Comparison of ENCODE assay signal across 8 mouse cellular contexts in genomic region chr1:151427888-151428262, GRCm38 (mm10). TPM values are rescaled to one million over a fixed set of nuclear protein-coding genes. Genes with fewer than 3 reads are reported as not detected.
DNase-seq lines count a peak whose midpoint lies in the region; ATAC-seq and TF ChIP-seq lines count a peak whose summit lies in the region.

No protein-coding gene starts in this region.

- H3K4me1 ChIP-seq in liver, adult 2 months (ENCODE audit: control insufficient read depth, insufficient read depth, low read length) = peaks cover 6% of the 10 kb centered on the region; the same call in 1 of the 2 replicates
- H3K4me1 ChIP-seq in embryonic facial prominence, embryonic 10.5 days = peaks cover 13% of the 10 kb centered on the region
- H3K4me1 ChIP-seq in intestine, embryonic 15.5 days (replicated peaks) = peaks cover 5% of the 10 kb centered on the region
- peaks cover 17% of the 10 kb centered on the region for H3K4me1 ChIP-seq in neural tube, embryonic 14.5 days (ENCODE audit: control insufficient read depth, insufficient read depth, low read length)

- peak overlapping the region; percentile 90 for H3K9ac ChIP-seq in liver, adult 2 months (ENCODE audit: low read depth, low read length)
- peak overlapping the region; percentile 82 for H3K9ac ChIP-seq in intestine, embryonic 15.5 days
- peak overlapping the region; percentile 72 for H3K9ac ChIP-seq in neural tube, embryonic 14.5 days (replicated peaks; ENCODE audit: low read depth, low read length)

- ATAC-seq in intestine, embryonic 15.5 days = peak; percentile 73
- ATAC-seq in neural tube, embryonic 14.5 days (ENCODE audit: low read depth) = no peak; the same call in 1 of the 2 replicates
- ATAC-seq in monocyte, adult 5-6 weeks (replicated peaks; ENCODE audit: insufficient number of reproducible peaks, low FRiP score, low TSS enrichment, poor library complexity, severe bottlenecking) = no peak

- peaks cover 4% of the 10 kb centered on the region for H3K36me3 ChIP-seq in liver, adult 2 months (ENCODE audit: control insufficient read depth, insufficient read depth, low read length)
- peaks cover 3% of the 10 kb centered on the region; the same call in 1 of the 2 replicates for H3K36me3 ChIP-seq in embryonic facial prominence, embryonic 10.5 days (replicated peaks)
- H3K36me3 ChIP-seq in intestine, embryonic 15.5 days = no peaks in the 10 kb centered on the region
- no peaks in the 10 kb centered on the region for H3K36me3 ChIP-seq in neural tube, embryonic 14.5 days (ENCODE audit: control insufficient read depth, insufficient read depth, low read length)

- H3K27me3 ChIP-seq in liver, adult 2 months (ENCODE audit: control insufficient read depth, insufficient read depth, low read length) = no peaks in the 10 kb centered on the region
- H3K27me3 ChIP-seq in embryonic facial prominence, embryonic 10.5 days (replicated peaks; ENCODE audit: low read depth, poor library complexity, severe bottlenecking) = no peaks in the 10 kb centered on the region
- H3K27me3 ChIP-seq in intestine, embryonic 15.5 days (replicated peaks) = no peaks in the 10 kb centered on the region
- no peaks in the 10 kb centered on the region for H3K27me3 ChIP-seq in neural tube, embryonic 14.5 days (ENCODE audit: control insufficient read depth, insufficient read depth, low read length)

- WGBS in liver, adult 2 months = under 1% methylated on average over 26 of the region's 26 CpGs
- under 1% methylated on average over 26 of the region's 26 CpGs for WGBS in embryonic facial prominence, embryonic 10.5 days
- under 1% methylated on average over 26 of the region's 26 CpGs for WGBS in intestine, embryonic 15.5 days
- WGBS in neural tube, embryonic 14.5 days = under 1% methylated on average over 26 of the region's 26 CpGs

- H3K9me3 ChIP-seq in embryonic facial prominence, embryonic 10.5 days = no peaks in the 10 kb centered on the region
- no peaks in the 10 kb centered on the region for H3K9me3 ChIP-seq in intestine, embryonic 15.5 days
- H3K9me3 ChIP-seq in neural tube, embryonic 14.5 days (ENCODE audit: control insufficient read depth, low read length) = no peaks in the 10 kb centered on the region

- H3K27ac ChIP-seq in liver, adult 2 months (replicated peaks; ENCODE audit: insufficient read depth, low read depth, low read length) = peak overlapping the region; percentile 65
- peak overlapping the region; percentile 86 for H3K27ac ChIP-seq in embryonic facial prominence, embryonic 10.5 days (replicated peaks)
- H3K27ac ChIP-seq in intestine, embryonic 15.5 days = peak overlapping the region; percentile 74
- H3K27ac ChIP-seq in neural tube, embryonic 14.5 days (ENCODE audit: low read depth, low read length) = peak overlapping the region; percentile 60

- peaks cover 3% of the 10 kb centered on the region; the same call in 1 of the 2 replicates for H3K79me2 ChIP-seq in liver, adult 2 months (ENCODE audit: control insufficient read depth, insufficient read depth, low read length)

- no peak for TF ChIP-seq POLR2A in liver, adult 2 months (IDR thresholded peaks at IDR 0.05; ENCODE audit: extremely low read depth, insufficient read depth, low read length)

- DNase-seq in liver, adult 2 months (ENCODE audit: extremely low read depth, low read depth, low spot score) = no peak
- DNase-seq in liver = no peak
- no peak for DNase-seq in embryonic facial prominence, embryonic 10.5 days (ENCODE audit: low spot score)
- no peak for DNase-seq in urinary bladder, postnatal 36 days (ENCODE audit: low spot score in 2 of 2)
- no peak for DNase-seq in cerebellum, adult 9-10 months

- no peak for TF ChIP-seq CTCF in liver, adult 2 months (IDR thresholded peaks at IDR 0.05; ENCODE audit: low read depth, low read length)

- peak overlapping the region; percentile 51 for H3K4me2 ChIP-seq in intestine, embryonic 15.5 days (replicated peaks)
- peak overlapping the region; percentile 60 for H3K4me2 ChIP-seq in neural tube, embryonic 14.5 days (ENCODE audit: low read depth, low read length)

- H3K4me3 ChIP-seq in liver, adult 2 months (ENCODE audit: insufficient read depth, low read depth, low read length) = peak overlapping the region; percentile 85
- peak overlapping the region; percentile 77 for H3K4me3 ChIP-seq in embryonic facial prominence, embryonic 10.5 days
- H3K4me3 ChIP-seq in intestine, embryonic 15.5 days (replicated peaks) = peak overlapping the region; percentile 74
- peak overlapping the region; percentile 87 for H3K4me3 ChIP-seq in neural tube, embryonic 14.5 days (ENCODE audit: low read depth, low read length)

RNA-seq across cellular contexts. Expression of gene Swt1, which starts 0.4 kb away (rescaled TPM):
- total RNA-seq in liver, adult 2 months (2014; rRNA removed) = 20.2 and 27.0 TPM in 2 replicates
- polyA plus RNA-seq in liver, adult 2 months (2012; rRNA removed) = 2.5 and 6.8 TPM in 2 replicates
- polyA plus RNA-seq in embryonic facial prominence, embryonic 10.5 days (2016; fragmentation: Nextera tagmentation; extraction: Ambion mirVana) = 19.8 and 21.1 TPM in 2 replicates
- polyA plus RNA-seq in intestine, embryonic 15.5 days (2015; fragmentation: Nextera tagmentation; extraction: Ambion mirVana) = 29.1 and 39.7 TPM in 2 replicates
- polyA plus RNA-seq in neural tube, embryonic 14.5 days (2014; fragmentation: Nextera tagmentation; extraction: Ambion mirVana) = 15.2 and 19.9 TPM in 2 replicates
- 21.1 to 53.1 TPM (median 41.1 TPM) in 3 replicates for total RNA-seq in monocyte, adult 5-6 weeks (2017)

RNA-seq across cellular contexts. Expression of gene Trmt1l, which starts 0.5 kb away (rescaled TPM):
- 15.9 TPM in 2 replicates for total RNA-seq in liver, adult 2 months (2014; rRNA removed)
- 8.3 and 9.6 TPM in 2 replicates for polyA plus RNA-seq in liver, adult 2 months (2012; rRNA removed)
- 49.8 and 50.6 TPM in 2 replicates for polyA plus RNA-seq in embryonic facial prominence, embryonic 10.5 days (2016; fragmentation: Nextera tagmentation; extraction: Ambion mirVana)
- 39.3 and 42.8 TPM in 2 replicates for polyA plus RNA-seq in intestine, embryonic 15.5 days (2015; fragmentation: Nextera tagmentation; extraction: Ambion mirVana)
- polyA plus RNA-seq in neural tube, embryonic 14.5 days (2014; fragmentation: Nextera tagmentation; extraction: Ambion mirVana) = 42.3 and 48.9 TPM in 2 replicates
- total RNA-seq in monocyte, adult 5-6 weeks (2017) = 21.1 to 33.9 TPM (median 26.0 TPM) in 3 replicates
